Mouse (Mus musculus) urinary bladder, postnatal 4 days (tissue): ENCODE measurements at regions not wholly inside any gene's neighbourhood (a gene's known extent, or its start where the extent isn't known, plus 50 kb on each side); places are given as distances from the start of the nearest gene placed in this dataset.

Experiments used
- DNase-seq, 2 experiments: peaks; one replicate each; pipeline ENCODE4 v3.0.0; 2021 to 2022; ENCODE audit warnings: low spot score in 2 of 2

- no peak for DNase-seq
Measured at GRCm38 (mm10) chr3:54443791-54444190, 82.9 kb downstream of the Postn start.

DNA sequence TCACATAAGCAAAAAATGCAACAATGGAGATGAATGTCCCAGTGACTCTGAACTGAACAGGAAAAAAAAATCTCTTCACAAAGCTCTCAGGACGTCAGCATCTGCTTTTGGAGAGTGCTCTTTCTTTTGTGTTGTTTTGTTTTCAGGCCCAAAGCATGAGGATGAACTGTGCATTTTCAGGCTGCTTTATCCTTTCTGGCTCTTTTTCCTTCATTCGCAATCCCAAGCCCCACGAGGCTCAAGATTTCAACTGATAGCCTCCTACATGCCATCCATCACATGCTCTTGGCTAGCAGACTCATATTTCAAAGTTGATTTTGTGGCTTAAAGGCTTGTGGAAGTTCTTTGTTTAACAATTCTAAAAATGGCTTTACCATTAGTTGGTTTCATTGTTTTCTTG is 86.0 kb downstream of the Postn start:
- no peak for DNase-seq

- DNase-seq, result no peak
Measured at GRCm38 (mm10) chr3:54457416-54457815, 96.5 kb downstream of the Postn start.

DNA sequence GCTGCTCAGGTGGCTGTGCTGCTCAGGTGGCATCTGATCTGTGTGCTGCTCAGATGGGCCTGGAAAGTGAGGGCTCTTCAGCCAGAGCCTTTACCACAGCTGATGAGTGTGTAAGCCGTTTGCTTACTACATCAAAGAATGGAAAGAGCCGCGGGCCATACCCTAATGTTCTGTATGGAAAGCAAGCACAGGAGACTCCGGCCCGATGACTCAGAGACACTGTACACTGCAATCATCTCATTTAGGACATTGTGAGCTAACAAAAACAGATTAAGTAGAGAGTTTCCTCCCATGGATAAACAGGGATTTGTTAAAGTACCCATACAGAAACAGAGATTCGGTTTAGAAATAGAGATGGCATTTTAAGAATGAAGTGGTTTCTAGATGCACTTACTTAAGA is 100.5 kb downstream of the Postn start:
- DNase-seq, result no peak

DNA sequence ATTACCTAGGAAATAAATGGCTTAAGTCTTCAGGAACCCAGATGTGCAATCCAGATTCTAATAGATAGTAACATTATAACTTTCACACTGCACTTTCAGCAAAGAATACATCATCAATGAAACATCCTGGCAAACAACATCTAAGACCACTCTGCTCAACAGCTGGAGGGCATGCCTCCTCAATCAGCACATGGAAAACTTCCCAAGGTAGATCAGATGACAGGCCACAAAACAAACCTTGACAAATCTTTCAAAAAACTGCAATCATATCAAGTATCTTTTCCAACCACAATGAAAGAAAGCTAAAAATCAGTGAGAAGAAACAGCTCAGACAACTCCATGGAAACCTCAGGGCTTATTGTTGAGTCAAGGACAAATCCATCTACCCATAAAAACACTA is 105.2 kb downstream of the Postn start:
- DNase-seq, result no peak

DNA sequence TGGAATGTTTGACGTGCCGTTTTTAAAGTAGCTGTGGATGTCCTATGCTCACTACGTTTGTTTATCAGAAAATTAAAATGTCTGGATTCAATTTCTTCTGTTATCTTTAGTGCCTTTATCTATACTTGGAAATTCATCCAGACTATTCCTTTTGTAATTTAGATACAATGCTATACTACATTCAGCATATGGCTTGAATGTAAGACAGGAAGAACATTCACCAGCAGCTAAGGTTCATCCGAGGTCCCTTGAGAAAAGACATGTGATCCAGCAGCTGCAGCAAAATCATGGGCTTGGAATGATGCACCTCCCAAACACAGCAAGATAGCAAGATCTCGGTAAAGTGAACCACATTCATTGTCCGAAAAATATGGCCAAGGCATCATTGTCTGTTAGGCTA is 113.3 kb downstream of the Postn start:
- DNase-seq, result no peak

- no peak for DNase-seq
Measured at GRCm38 (mm10) chr3:54475879-54476278, 115.0 kb downstream of the Postn start.

GRCm38 (mm10) chr3:54477986-54478385 is 117.1 kb downstream of the Postn start:
- DNase-seq, result peak in 1 of 2 experiments; percentile 38

GRCm38 (mm10) chr3:54480251-54480650 is 119.3 kb downstream of the Postn start:
- DNase-seq, result no peak

DNA sequence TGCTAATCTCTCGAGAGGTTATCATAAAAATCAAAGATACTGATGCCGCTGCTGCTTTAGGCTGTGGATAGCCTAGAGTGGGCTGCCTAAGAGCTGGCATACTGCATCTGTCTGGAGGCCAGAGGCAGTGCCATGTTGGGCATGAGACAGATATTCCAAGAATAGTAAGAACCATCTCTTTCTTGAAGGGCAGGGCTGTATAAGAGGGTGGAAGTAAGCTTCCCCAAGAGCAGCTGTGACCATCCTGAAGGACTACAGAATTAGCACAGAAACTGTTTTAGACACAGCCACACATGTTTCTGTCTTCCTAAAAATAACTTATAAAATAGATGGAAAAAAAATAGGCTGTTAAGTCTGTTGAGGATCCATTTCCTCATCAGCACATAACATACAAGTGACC is 126.4 kb downstream of the Postn start:
- no peak for DNase-seq

- DNase-seq, result no peak
Measured at GRCm38 (mm10) chr3:54487844-54488243, 126.9 kb downstream of the Postn start.

GRCm38 (mm10) chr3:54490249-54490900 is 129.5 kb downstream of the Postn start:
- DNase-seq, result no peak

- no peak for DNase-seq
Measured at GRCm38 (mm10) chr3:54493567-54493966, 132.7 kb downstream of the Postn start.

DNA sequence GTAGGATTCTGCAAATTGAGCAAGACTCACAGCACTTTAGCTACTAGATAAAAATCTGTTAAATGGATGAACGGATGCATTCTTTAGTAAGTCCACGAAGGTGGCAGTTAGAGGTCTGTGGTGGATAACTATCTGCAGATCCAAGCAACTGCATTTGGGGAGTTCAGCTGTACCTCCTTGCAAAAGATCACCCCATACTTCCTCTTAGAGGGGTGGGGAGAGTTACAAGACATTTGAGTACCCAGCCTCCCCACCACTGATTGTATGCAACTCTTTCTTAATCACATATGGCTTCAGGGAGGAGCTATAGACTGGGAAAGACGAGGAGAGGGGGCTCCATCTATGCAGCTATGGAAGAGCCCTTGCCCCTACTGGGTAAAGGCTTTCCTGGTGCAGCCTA is 144.1 kb downstream of the Postn start:
- no peak for DNase-seq

- DNase-seq, result no peak
Measured at GRCm38 (mm10) chr3:54507575-54507974, 146.7 kb downstream of the Postn start.

DNA sequence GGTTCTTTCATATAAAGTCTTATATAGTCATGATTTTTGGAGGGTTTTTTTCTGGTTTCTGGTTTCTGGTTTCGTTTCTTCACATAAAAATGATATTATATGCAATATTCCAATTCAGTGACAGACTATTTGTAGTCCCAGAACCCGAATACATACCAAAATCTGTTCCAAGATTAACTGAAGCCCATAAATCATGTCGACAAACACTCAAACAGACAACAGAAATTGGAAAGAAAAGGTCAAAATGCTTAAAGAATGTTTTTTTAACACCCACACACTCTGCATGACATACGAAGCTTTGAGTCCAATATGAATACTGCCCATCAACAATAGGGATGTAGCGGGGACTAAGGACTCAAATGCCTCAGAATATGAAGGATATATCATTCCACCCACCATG is 148.0 kb downstream of the Postn start:
- DNase-seq, result no peak

DNA sequence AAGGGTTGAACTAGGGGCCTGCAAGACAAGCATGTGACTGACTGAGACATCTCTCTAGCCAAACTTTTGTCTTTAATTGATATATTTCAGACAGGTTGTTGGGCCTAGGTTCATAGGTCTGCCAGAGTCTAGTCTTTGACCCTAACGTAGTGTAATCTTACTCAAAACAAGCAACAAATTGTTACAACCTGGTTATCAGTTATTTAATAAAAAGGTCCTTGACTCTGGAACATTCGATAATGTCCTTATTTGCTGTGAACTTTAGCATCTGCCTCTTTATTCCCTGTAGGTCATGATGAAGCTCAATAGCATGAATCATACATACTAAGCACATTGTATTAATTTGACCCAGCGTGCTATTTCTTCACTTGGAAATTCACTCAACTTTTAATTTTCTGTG is 156.3 kb downstream of the Postn start:
- DNase-seq, result no peak

GRCm38 (mm10) chr3:54522716-54523115 is 161.8 kb downstream of the Postn start:
- no peak for DNase-seq

GRCm38 (mm10) chr3:54526618-54527017 is 165.7 kb downstream of the Postn start:
- no peak for DNase-seq

- DNase-seq, result no peak
Measured at GRCm38 (mm10) chr3:54528292-54528691, 164.3 kb upstream of the Supt20 start.

- DNase-seq, result no peak
Measured at GRCm38 (mm10) chr3:54530251-54530650, 162.4 kb upstream of the Supt20 start.

- no peak for DNase-seq
Measured at GRCm38 (mm10) chr3:54535361-54535760, 157.2 kb upstream of the Supt20 start.

DNA sequence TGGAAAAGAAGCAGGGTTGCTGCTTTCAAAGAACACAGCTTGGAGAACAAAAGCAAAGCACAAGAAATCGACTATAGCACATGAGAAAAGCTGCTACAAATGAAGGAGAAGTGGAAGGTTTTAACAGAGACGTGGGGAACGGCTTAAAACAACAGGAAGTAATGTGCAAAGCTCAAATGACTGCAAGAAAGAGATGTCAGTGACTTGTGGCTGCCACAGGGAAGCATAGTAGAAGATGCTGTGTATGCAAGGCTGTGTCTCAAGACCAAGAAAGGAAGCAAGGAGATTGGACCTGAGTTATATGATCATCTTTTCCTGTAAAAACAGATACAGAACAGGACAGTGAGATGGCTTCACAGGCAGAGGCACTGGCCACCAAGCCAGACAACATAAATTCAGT is 154.6 kb upstream of the Supt20 start:
- DNase-seq, result no peak

DNA sequence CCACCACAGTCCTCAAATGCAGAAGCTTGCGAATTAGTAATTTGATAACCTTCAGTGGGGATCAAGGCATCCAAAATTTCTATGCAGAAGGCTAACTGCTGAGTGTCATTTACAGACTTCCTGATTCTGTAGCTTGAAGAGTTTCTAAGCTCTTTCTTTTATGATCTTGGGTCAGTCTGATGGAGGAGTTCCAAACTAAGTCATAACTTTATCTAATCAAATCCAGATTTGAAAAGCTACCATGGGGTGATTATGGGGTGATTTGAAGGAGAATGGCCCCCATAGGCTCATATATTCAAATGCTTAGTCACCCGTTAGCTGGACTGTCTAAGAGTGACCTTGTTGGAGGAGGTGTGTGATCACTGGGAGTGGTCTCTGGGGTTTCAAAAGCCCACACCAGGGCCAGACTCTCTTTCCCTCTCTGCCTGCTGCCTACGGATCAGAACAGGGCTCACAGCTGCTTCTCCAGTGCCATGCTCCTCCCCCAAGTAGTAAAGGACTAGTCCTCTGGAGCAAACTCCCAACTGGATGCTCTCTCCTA is 152.0 kb upstream of the Supt20 start:
- DNase-seq, result no peak
